14 mouse cellular contexts compared by ENCODE assay signal in genomic region chr17:12403420-12403819, GRCm38 (mm10). TPM values are rescaled to one million over a fixed set of nuclear protein-coding genes. Genes with fewer than 3 reads are reported as not detected.
DNase-seq lines count a peak whose midpoint lies in the region; ATAC-seq and TF ChIP-seq lines count a peak whose summit lies in the region.
"Had no signal": no experiment of that assay in that cellular context is flagged by ENCODE, and none has a peak within 500 bp of the region (broad histone marks: within the 10 kb centered on the region; RNA-seq: fewer than 3 reads in every experiment).

No protein-coding gene starts in this region.

- no peak overlapping the region for H3K4me3 ChIP-seq in heart, postnatal 0 days (ENCODE audit: low read depth, low read length)
- H3K4me3 ChIP-seq in heart, embryonic 11.5 days (ENCODE audit: low read depth, low read length): no peak overlapping the region
- no peak overlapping the region for H3K4me3 ChIP-seq in liver, embryonic 15.5 days (replicated peaks)
- H3K4me3 ChIP-seq in stomach, postnatal 0 days (ENCODE audit: low read depth, low read length): no peak overlapping the region
- H3K4me3 ChIP-seq: midbrain, embryonic 15.5 days; neural tube, embryonic 13.5 days had no signal

- H3K27me3 ChIP-seq in heart, postnatal 0 days (ENCODE audit: control insufficient read depth, insufficient read depth, low read length): no peaks in the 10 kb centered on the region
- H3K27me3 ChIP-seq in heart, embryonic 11.5 days (ENCODE audit: control insufficient read depth, insufficient read depth, low read length): no peaks in the 10 kb centered on the region
- H3K27me3 ChIP-seq in liver, embryonic 15.5 days: no peaks in the 10 kb centered on the region
- no peaks in the 10 kb centered on the region for H3K27me3 ChIP-seq in stomach, postnatal 0 days (ENCODE audit: control insufficient read depth, insufficient read depth, low read length)
- H3K27me3 ChIP-seq: midbrain, embryonic 15.5 days; neural tube, embryonic 13.5 days had no signal

- ATAC-seq in heart, postnatal 0 days (ENCODE audit: insufficient read depth, low read depth): no peak
- ATAC-seq in heart, embryonic 11.5 days (replicated peaks; ENCODE audit: insufficient number of reproducible peaks, low FRiP score, low TSS enrichment): no peak
- ATAC-seq in liver, embryonic 15.5 days (ENCODE audit: insufficient read depth): no peak
- ATAC-seq in stomach, postnatal 0 days (ENCODE audit: low FRiP score, low TSS enrichment): 0 out of 2 replicates have a peak, but pooled peaks have one; percentile 29
- ATAC-seq: CD4-positive, CD25-positive, alpha-beta regulatory T cell, adult 4 months; midbrain, embryonic 15.5 days had no signal

- no peaks in the 10 kb centered on the region for H3K4me1 ChIP-seq in heart, postnatal 0 days (ENCODE audit: control insufficient read depth, insufficient read depth)
- H3K4me1 ChIP-seq in heart, embryonic 11.5 days (ENCODE audit: control insufficient read depth, insufficient read depth, low read length): no peaks in the 10 kb centered on the region
- H3K4me1 ChIP-seq in liver, embryonic 15.5 days (replicated peaks): no peaks in the 10 kb centered on the region
- H3K4me1 ChIP-seq in stomach, postnatal 0 days (replicated peaks; ENCODE audit: control insufficient read depth, insufficient read depth): no peaks in the 10 kb centered on the region
- H3K4me1 ChIP-seq: midbrain, embryonic 15.5 days; neural tube, embryonic 13.5 days had no signal

- peaks cover 9% of the 10 kb centered on the region for H3K9me3 ChIP-seq in heart, postnatal 0 days (replicated peaks; ENCODE audit: control insufficient read depth, low read length)
- H3K9me3 ChIP-seq in heart, embryonic 11.5 days (replicated peaks; ENCODE audit: control insufficient read depth, low read length): peaks cover 7% of the 10 kb centered on the region
- no peaks in the 10 kb centered on the region for H3K9me3 ChIP-seq in liver, embryonic 15.5 days (replicated peaks)
- H3K9me3 ChIP-seq in stomach, postnatal 0 days (ENCODE audit: control insufficient read depth, low read length): no peaks in the 10 kb centered on the region
- H3K9me3 ChIP-seq: midbrain, embryonic 15.5 days; neural tube, embryonic 13.5 days had no signal

- DNase-seq in heart, postnatal 0 days (ENCODE audit: low spot score): no peak
- no peak for DNase-seq in liver
- peak; percentile 25 to 46 for DNase-seq in kidney, postnatal 36 days
- no peak for DNase-seq in stomach, postnatal 0 days (ENCODE audit: low spot score)
- DNase-seq in cerebellum, adult 11-12 months: no peak
- DNase-seq: adrenal gland, postnatal 25 days; cerebellum, adult 11 months; thymus, adult 2 months had no signal

- H3K4me2 ChIP-seq in heart, postnatal 0 days (ENCODE audit: low read depth, low read length): no peak overlapping the region
- no peak overlapping the region for H3K4me2 ChIP-seq in heart, embryonic 11.5 days
- no peak overlapping the region for H3K4me2 ChIP-seq in liver, embryonic 15.5 days
- H3K4me2 ChIP-seq in stomach, postnatal 0 days (replicated peaks; ENCODE audit: low read depth): no peak overlapping the region
- H3K4me2 ChIP-seq: midbrain, embryonic 15.5 days; neural tube, embryonic 13.5 days had no signal

- TF ChIP-seq CTCF in heart, postnatal 0 days (IDR thresholded peaks at IDR 0.05; ENCODE audit: low read depth): peak; percentile 33; the same call in 1 of the 2 replicates
- TF ChIP-seq CTCF in stomach, postnatal 0 days (IDR thresholded peaks at IDR 0.05; ENCODE audit: low read depth): peak; percentile 63

- TF ChIP-seq EP300 in heart, postnatal 0 days (IDR thresholded peaks at IDR 0.05; ENCODE audit: low read depth): no peak
- TF ChIP-seq EP300 in stomach, postnatal 0 days (optimal IDR thresholded peaks at IDR 0.05): no peak

- H3K9ac ChIP-seq in heart, postnatal 0 days (replicated peaks; ENCODE audit: low read depth, low read length): no peak overlapping the region
- no peak overlapping the region for H3K9ac ChIP-seq in heart, embryonic 11.5 days (ENCODE audit: low read depth, low read length)
- H3K9ac ChIP-seq in liver, embryonic 15.5 days: no peak overlapping the region
- no peak overlapping the region for H3K9ac ChIP-seq in stomach, postnatal 0 days (ENCODE audit: low read length)
- H3K9ac ChIP-seq: midbrain, embryonic 15.5 days; neural tube, embryonic 13.5 days had no signal

- no peak overlapping the region for H3K27ac ChIP-seq in heart, postnatal 0 days (ENCODE audit: low read depth)
- H3K27ac ChIP-seq in heart, embryonic 11.5 days (ENCODE audit: low read depth, low read length): no peak overlapping the region
- 0 out of 2 replicates have a peak overlapping the region, but pooled peaks have one; percentile 14 for H3K27ac ChIP-seq in liver, embryonic 15.5 days (replicated peaks)
- H3K27ac ChIP-seq in stomach, postnatal 0 days (replicated peaks): 0 out of 2 replicates have a peak overlapping the region, but pooled peaks have one; percentile 4
- H3K27ac ChIP-seq: midbrain, embryonic 15.5 days; neural tube, embryonic 13.5 days had no signal

- no peaks in the 10 kb centered on the region for H3K36me3 ChIP-seq in heart, postnatal 0 days (replicated peaks; ENCODE audit: control insufficient read depth, insufficient read depth, low read length)
- no peaks in the 10 kb centered on the region for H3K36me3 ChIP-seq in heart, embryonic 11.5 days (ENCODE audit: control insufficient read depth, insufficient read depth, low read length)
- H3K36me3 ChIP-seq in liver, embryonic 15.5 days (replicated peaks): peaks cover 46% of the 10 kb centered on the region
- H3K36me3 ChIP-seq in stomach, postnatal 0 days (ENCODE audit: control insufficient read depth, insufficient read depth, low read length): no peaks in the 10 kb centered on the region
- H3K36me3 ChIP-seq: midbrain, embryonic 15.5 days; neural tube, embryonic 13.5 days had no signal

- WGBS in heart, postnatal 0 days: 53% methylated on average over 7 of the region's 7 CpGs
- 63% methylated on average over 7 of the region's 7 CpGs for WGBS in heart, embryonic 11.5 days (ENCODE audit: insufficient replicate concordance)
- WGBS in liver, embryonic 15.5 days (ENCODE audit: insufficient replicate concordance): 55% methylated on average over 7 of the region's 7 CpGs
- WGBS in stomach, postnatal 0 days: 39% methylated on average over 7 of the region's 7 CpGs

RNA-seq across cellular contexts. Expression of gene Plg, which starts 25.0 kb away (rescaled TPM):
- total RNA-seq in heart, postnatal 0 days (2014; rRNA removed; ENCODE audit: low replicate concordance): 0.12 and 0.38 TPM in 2 replicates
- not detected in 2 replicates for polyA plus RNA-seq in heart, postnatal 0 days (2015; fragmentation: Nextera tagmentation; extraction: Ambion mirVana)
- polyA plus RNA-seq in heart, embryonic 11.5 days (2014; fragmentation: Nextera tagmentation; extraction: Ambion mirVana): 0.23 and 3.0 TPM in 2 replicates
- 355 and 417 TPM in 2 replicates for polyA plus RNA-seq in liver, embryonic 15.5 days (2015; fragmentation: Nextera tagmentation; extraction: Ambion mirVana)
- polyA plus RNA-seq in stomach, postnatal 0 days (2015; fragmentation: Nextera tagmentation; extraction: Ambion mirVana): 0.95 and 2.5 TPM in 2 replicates
- total RNA-seq: adrenal gland, postnatal 25 days had no signal
- polyA plus RNA-seq: CD4-positive, CD25-positive, alpha-beta regulatory T cell, adult 4 months; hindbrain, embryonic 11.5 days had no signal

Comparison
In these comparisons a context has a peak if more than half of its experiments do, and no peak if none do; other contexts are left out.
1. DNase-seq: peak in kidney, postnatal 36 days (2 of 2); none in heart, postnatal 0 days (single experiment), liver (single experiment), stomach, postnatal 0 days (single experiment) and cerebellum, adult 11-12 months (single experiment).
2. H3K27ac ChIP-seq: peak in liver, embryonic 15.5 days (single experiment) and stomach, postnatal 0 days (single experiment); none in heart, postnatal 0 days (single experiment) and heart, embryonic 11.5 days (single experiment).
3. RNA of gene Plg, which starts 25.0 kb away (polyA plus RNA-seq): 355 to 417 TPM in liver, embryonic 15.5 days; 0.23 to 3.0 TPM in heart, embryonic 11.5 days, 0.95 to 2.5 TPM in stomach, postnatal 0 days and not detected in heart, postnatal 0 days; every median in the first group is over 10 times any median in the second.